Mouse (Mus musculus): Measurements from ENCODE around the gene Dlgap3. TPM values are rescaled to one million over a fixed set of nuclear protein-coding genes. Genes with fewer than 3 reads are reported as not detected.

Dlgap3 gene
- polyA plus RNA-seq, 1 experiment = 2.6 TPM

GRCm38 (mm10) chr4:127237271-127237670 lies 68.3 kb downstream of the Dlgap3 start:
- peaks cover 9% of the 10 kb centered on the region for H3K4me1 ChIP-seq (replicated peaks; ENCODE audit: control insufficient read depth, insufficient read depth, low read length)
- no peak overlapping the region for H3K27ac ChIP-seq (ENCODE audit: control insufficient read depth, insufficient read depth, low read length)
- H3K36me3 ChIP-seq (ENCODE audit: control insufficient read depth, insufficient read depth, low read length) = no peaks in the 10 kb centered on the region
- 89% methylated on average over 10 of the region's 10 CpGs for WGBS
- no peak overlapping the region for H3K4me3 ChIP-seq (ENCODE audit: control insufficient read depth, insufficient read depth, low read length)
- H3K27me3 ChIP-seq (ENCODE audit: control insufficient read depth, insufficient read depth, low read length) = peaks cover 6% of the 10 kb centered on the region
- no peak for DNase-seq
- no peak for TF ChIP-seq CTCF (IDR thresholded peaks at IDR 0.05; ENCODE audit: borderline replicate concordance, control insufficient read depth, extremely low read depth, insufficient read depth, low read length, poor library complexity)
- no peak for TF ChIP-seq POLR2A (IDR thresholded peaks at IDR 0.05; ENCODE audit: control insufficient read depth, extremely low read depth, insufficient read depth, low read length, poor library complexity)

DNA sequence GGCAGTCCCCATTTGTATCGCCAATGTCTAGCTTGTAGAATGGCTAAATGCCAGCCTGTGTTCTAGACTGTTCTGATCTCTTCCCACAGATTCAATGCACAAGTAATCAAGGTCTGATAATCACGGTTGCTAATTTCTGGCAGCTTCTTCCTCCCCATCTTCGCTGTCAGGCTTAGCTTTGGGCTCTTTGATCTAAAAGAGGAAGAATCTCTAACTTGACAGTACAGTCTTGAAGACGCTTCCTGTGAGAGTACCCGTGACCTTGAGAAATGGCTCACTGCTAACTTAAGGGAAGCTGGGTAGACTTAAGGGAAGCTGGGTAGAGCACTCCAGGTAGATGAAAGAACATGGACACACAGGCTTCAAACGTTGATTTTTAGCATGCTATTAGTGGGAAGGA lies 73.7 kb downstream of the Dlgap3 start:
- H3K27me3 ChIP-seq (ENCODE audit: control insufficient read depth, insufficient read depth, low read length) = no peaks in the 10 kb centered on the region; the same call in 1 of the 2 replicates
- TF ChIP-seq CTCF (IDR thresholded peaks at IDR 0.05; ENCODE audit: borderline replicate concordance, control insufficient read depth, extremely low read depth, insufficient read depth, low read length, poor library complexity) (no peak), POLR2A (IDR thresholded peaks at IDR 0.05; ENCODE audit: control insufficient read depth, extremely low read depth, insufficient read depth, low read length, poor library complexity) (no peak)
- peaks cover 8% of the 10 kb centered on the region for H3K4me1 ChIP-seq (replicated peaks; ENCODE audit: control insufficient read depth, insufficient read depth, low read length)
- H3K4me3 ChIP-seq (ENCODE audit: control insufficient read depth, insufficient read depth, low read length) = no peak overlapping the region
- no peaks in the 10 kb centered on the region for H3K36me3 ChIP-seq (ENCODE audit: control insufficient read depth, insufficient read depth, low read length)
- H3K27ac ChIP-seq (ENCODE audit: control insufficient read depth, insufficient read depth, low read length) = no peak overlapping the region
- DNase-seq = peak; percentile 12
- WGBS = 8% methylated on average over 6 of the region's 6 CpGs

DNA sequence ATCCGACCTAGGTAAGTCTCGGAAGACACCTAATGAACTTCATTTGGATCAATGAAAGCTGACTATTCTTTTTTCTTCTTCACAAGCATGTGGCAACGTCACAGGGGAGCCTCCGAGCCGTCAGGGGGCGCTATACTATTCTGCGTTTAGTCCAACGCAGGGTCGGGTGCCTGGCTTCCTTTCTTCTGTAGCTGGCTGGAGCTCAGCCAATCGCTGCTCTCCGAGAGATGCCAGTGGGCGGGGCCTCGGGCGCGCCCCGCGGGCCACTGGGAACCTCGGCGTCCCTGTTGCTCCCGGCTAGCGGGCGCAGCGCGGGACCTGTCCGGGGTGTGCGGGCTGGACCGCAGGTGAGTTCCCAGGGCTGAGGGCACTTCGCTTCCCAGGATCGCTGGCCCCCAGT lies 74.5 kb downstream of the Dlgap3 start, which contains the start of gene Smim12:
Gene Smim12, plus strand, starts transcription at position 233 of the 400 bp plus-strand sequence.
- Histone ChIP-seq H3K27me3 (ENCODE audit: control insufficient read depth, insufficient read depth, low read length) (no peaks in the 10 kb centered on the region; the same call in 1 of the 2 replicates), H3K4me3 (ENCODE audit: control insufficient read depth, insufficient read depth, low read length) (peak within 1 kb of the TSS; percentile 60), H3K36me3 (ENCODE audit: control insufficient read depth, insufficient read depth, low read length) (no peaks in the 10 kb centered on the region), H3K4me1 (replicated peaks; ENCODE audit: control insufficient read depth, insufficient read depth, low read length) (peaks cover 8% of the 10 kb centered on the region), H3K27ac (ENCODE audit: control insufficient read depth, insufficient read depth, low read length) (no peak within 1 kb of the TSS)
- TF ChIP-seq CTCF (IDR thresholded peaks at IDR 0.05; ENCODE audit: borderline replicate concordance, control insufficient read depth, extremely low read depth, insufficient read depth, low read length, poor library complexity) (peak; percentile 87), POLR2A (IDR thresholded peaks at IDR 0.05; ENCODE audit: control insufficient read depth, extremely low read depth, insufficient read depth, low read length, poor library complexity) (peak; percentile 85)
- DNase-seq = peak; percentile 98
- WGBS = under 1% methylated on average over 29 of the region's 29 CpGs

DNA sequence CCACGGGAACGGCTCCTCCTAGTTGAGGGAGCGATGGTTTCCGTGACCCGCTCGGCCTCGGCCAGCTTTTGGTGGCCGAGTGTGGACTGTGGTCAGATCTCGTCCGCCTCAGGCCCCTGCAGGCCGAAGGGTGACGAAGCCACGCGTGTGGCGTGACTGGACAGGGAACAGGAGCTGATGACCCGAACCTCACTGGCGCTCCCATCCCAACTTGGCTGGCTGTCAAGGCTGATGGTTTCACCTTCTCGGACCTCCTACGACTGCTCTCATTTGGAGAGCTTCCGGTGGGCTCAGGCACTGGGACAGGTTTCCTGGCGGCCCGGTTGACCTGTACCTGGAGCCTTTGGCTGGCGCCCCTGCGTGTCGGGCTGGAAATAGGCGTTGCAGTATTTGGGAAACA lies 74.9 kb downstream of the Dlgap3 start:
- H3K27ac ChIP-seq (ENCODE audit: control insufficient read depth, insufficient read depth, low read length) = no peak overlapping the region
- peaks cover 8% of the 10 kb centered on the region for H3K4me1 ChIP-seq (replicated peaks; ENCODE audit: control insufficient read depth, insufficient read depth, low read length)
- under 1% methylated on average over 26 of the region's 26 CpGs for WGBS
- TF ChIP-seq CTCF (IDR thresholded peaks at IDR 0.05; ENCODE audit: borderline replicate concordance, control insufficient read depth, extremely low read depth, insufficient read depth, low read length, poor library complexity) (no peak), POLR2A (IDR thresholded peaks at IDR 0.05; ENCODE audit: control insufficient read depth, extremely low read depth, insufficient read depth, low read length, poor library complexity) (no peak)
- H3K27me3 ChIP-seq (ENCODE audit: control insufficient read depth, insufficient read depth, low read length) = no peaks in the 10 kb centered on the region; the same call in 1 of the 2 replicates
- no peaks in the 10 kb centered on the region for H3K36me3 ChIP-seq (ENCODE audit: control insufficient read depth, insufficient read depth, low read length)
- DNase-seq = no peak
- H3K4me3 ChIP-seq (ENCODE audit: control insufficient read depth, insufficient read depth, low read length) = peak overlapping the region; percentile 60

- no peaks in the 10 kb centered on the region for H3K36me3 ChIP-seq (ENCODE audit: control insufficient read depth, insufficient read depth, low read length)
- H3K27me3 ChIP-seq (ENCODE audit: control insufficient read depth, insufficient read depth, low read length) = no peaks in the 10 kb centered on the region
- peaks cover under 1% of the 10 kb centered on the region; the same call in 1 of the 2 replicates for H3K4me1 ChIP-seq (replicated peaks; ENCODE audit: control insufficient read depth, insufficient read depth, low read length)
- no peak overlapping the region for H3K4me3 ChIP-seq (ENCODE audit: control insufficient read depth, insufficient read depth, low read length)
- DNase-seq = peak; percentile 95
- no peak for TF ChIP-seq POLR2A (IDR thresholded peaks at IDR 0.05; ENCODE audit: control insufficient read depth, extremely low read depth, insufficient read depth, low read length, poor library complexity)
- TF ChIP-seq CTCF (IDR thresholded peaks at IDR 0.05; ENCODE audit: borderline replicate concordance, control insufficient read depth, extremely low read depth, insufficient read depth, low read length, poor library complexity) = peak; percentile 87
- H3K27ac ChIP-seq (ENCODE audit: control insufficient read depth, insufficient read depth, low read length) = no peak overlapping the region
- 1% methylated on average over 5 of the region's 5 CpGs for WGBS
Measured at GRCm38 (mm10) chr4:127249701-127250349, 80.8 kb downstream of the Dlgap3 start.

DNA sequence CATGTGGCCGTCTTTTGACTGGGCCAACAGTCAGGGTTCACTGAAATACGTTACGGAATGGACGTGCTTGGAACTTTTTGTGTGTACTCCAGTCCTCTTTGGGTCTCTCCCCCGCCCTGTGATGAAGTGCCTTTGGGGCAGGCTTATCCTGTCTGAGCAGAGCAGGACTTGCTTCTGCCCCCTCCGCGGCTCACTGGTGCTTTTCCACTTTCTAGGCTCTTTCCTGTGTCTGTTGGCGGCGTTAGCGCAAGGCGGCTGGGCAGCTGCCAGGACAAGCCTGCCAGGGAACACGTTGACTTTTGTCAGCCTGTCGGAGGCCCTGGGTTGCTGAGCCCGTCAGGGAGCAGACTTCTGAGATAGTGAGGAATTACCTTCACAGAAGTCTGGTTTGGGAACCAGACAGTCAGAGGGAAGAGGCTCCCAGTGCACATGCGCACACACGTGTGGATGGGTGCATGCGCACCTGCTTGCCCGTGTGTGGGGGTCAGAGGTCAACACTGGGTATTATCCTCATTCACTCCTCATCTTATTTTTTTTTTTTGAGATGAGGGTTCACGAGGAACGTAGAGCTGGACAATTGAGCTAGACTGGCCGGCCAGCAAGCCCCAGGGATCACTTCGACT lies 83.1 kb downstream of the Dlgap3 start:
- Histone ChIP-seq H3K4me3 (ENCODE audit: control insufficient read depth, insufficient read depth, low read length) (no peak overlapping the region), H3K27me3 (ENCODE audit: control insufficient read depth, insufficient read depth, low read length) (no peaks in the 10 kb centered on the region), H3K27ac (ENCODE audit: control insufficient read depth, insufficient read depth, low read length) (no peak overlapping the region), H3K36me3 (ENCODE audit: control insufficient read depth, insufficient read depth, low read length) (no peaks in the 10 kb centered on the region), H3K4me1 (replicated peaks; ENCODE audit: control insufficient read depth, insufficient read depth, low read length) (no peaks in the 10 kb centered on the region)
- DNase-seq = no peak
- 45% methylated on average over 22 of the region's 22 CpGs for WGBS
- TF ChIP-seq POLR2A (IDR thresholded peaks at IDR 0.05; ENCODE audit: control insufficient read depth, extremely low read depth, insufficient read depth, low read length, poor library complexity) (no peak), CTCF (IDR thresholded peaks at IDR 0.05; ENCODE audit: borderline replicate concordance, control insufficient read depth, extremely low read depth, insufficient read depth, low read length, poor library complexity) (no peak)
